Mouse (Mus musculus): ENCODE measurements around the gene Plekhh2. TPM values are rescaled to one million over a fixed set of nuclear protein-coding genes. Genes with fewer than 3 reads are reported as not detected.

The Plekhh2 gene
- total and polyA plus RNA-seq, 2 experiments: 0.46 to 0.65 TPM

DNA sequence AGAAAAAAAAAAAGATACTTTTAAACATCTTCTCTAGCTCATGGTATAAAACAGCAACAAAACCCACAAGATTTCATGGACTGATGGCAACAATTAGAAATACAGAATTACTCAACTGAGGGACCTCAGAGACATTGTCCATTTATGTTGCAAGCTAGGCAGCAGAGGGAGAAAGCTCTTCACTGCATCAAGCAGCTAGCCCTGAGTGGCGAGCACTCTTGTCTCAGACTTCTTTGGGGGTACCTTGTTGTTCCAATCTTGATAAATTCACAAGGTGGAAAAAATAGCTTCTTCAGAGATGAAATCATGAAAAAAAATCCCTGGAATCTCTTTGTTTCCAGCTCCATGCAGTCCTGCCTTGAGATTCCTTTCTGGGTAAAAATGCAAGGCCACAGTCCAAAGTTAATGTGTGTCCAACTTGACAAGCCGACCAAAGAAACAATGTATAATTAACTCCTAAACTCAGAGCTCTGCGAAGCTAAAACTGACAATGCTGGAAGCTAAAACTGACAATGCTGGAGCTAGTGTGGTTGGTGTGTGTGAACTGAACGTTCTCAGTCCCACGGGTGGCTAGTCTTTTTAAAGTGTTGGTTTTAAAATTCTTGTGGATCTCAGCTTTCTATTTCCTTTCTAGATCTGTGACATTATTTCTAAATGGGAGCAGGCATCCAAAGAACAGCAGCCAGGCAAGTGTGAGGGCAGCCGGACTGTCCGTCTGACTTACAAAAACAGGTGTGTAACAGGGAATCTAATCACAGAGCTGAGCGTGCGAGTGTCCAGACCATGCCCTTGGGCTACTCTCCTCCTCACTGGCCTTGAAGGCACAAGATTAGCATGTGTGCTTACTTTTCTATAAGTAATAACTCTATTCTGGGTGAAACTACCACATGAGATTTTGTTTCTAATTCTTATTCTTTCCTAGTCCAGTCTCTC, 88.6 kb downstream of the Plekhh2 start:
- H3K4me3 ChIP-seq (ENCODE audit: insufficient read depth, low read depth, low read length): no peak overlapping the region
- no peak for DNase-seq (ENCODE audit: extremely low read depth, low read depth, low spot score)
- H3K4me1 ChIP-seq (ENCODE audit: control insufficient read depth, insufficient read depth, low read length): no peaks in the 10 kb centered on the region; the same call in 1 of the 2 replicates
- H3K36me3 ChIP-seq (ENCODE audit: control insufficient read depth, insufficient read depth, low read length): no peaks in the 10 kb centered on the region
- H3K27me3 ChIP-seq (ENCODE audit: control insufficient read depth, insufficient read depth, low read length): no peaks in the 10 kb centered on the region
- no peak overlapping the region for H3K27ac ChIP-seq (replicated peaks; ENCODE audit: insufficient read depth, low read depth, low read length)
- no peak overlapping the region for H3K9ac ChIP-seq (ENCODE audit: low read depth, low read length)
- 62% methylated on average over 9 of the region's 9 CpGs for WGBS
- no peaks in the 10 kb centered on the region for H3K79me2 ChIP-seq (ENCODE audit: control insufficient read depth, insufficient read depth, low read length)
- TF ChIP-seq POLR2A (IDR thresholded peaks at IDR 0.05; ENCODE audit: extremely low read depth, insufficient read depth, low read length) (no peak), CTCF (IDR thresholded peaks at IDR 0.05; ENCODE audit: low read depth, low read length) (no peak)

DNA sequence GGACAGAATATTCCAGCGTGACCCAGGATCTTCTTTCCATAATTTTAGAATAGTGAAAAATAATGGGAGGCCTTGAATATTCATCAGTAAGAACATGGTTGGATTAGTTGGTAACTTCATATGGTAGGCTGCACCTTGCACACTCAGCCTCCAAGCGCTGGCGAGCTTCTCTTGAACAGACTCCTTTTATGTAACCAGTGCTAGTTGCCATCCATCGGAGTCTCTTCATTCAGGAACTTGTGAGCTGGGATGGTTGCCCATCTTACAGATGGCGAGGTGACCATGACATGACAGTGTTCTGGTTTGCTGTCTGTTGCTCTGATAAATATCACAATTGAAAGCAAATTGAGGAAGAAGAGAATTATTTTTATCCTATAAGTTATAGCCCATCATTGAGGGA, 90.1 kb downstream of the Plekhh2 start:
- no peaks in the 10 kb centered on the region for H3K79me2 ChIP-seq (ENCODE audit: control insufficient read depth, insufficient read depth, low read length)
- no peak overlapping the region for H3K9ac ChIP-seq (ENCODE audit: low read depth, low read length)
- no peak overlapping the region for H3K27ac ChIP-seq (replicated peaks; ENCODE audit: insufficient read depth, low read depth, low read length)
- H3K27me3 ChIP-seq (ENCODE audit: control insufficient read depth, insufficient read depth, low read length): no peaks in the 10 kb centered on the region
- H3K4me3 ChIP-seq (ENCODE audit: insufficient read depth, low read depth, low read length): no peak overlapping the region
- H3K36me3 ChIP-seq (ENCODE audit: control insufficient read depth, insufficient read depth, low read length): no peaks in the 10 kb centered on the region
- WGBS: 96% methylated on average over 5 of the region's 5 CpGs
- H3K4me1 ChIP-seq (ENCODE audit: control insufficient read depth, insufficient read depth, low read length): no peaks in the 10 kb centered on the region
- DNase-seq (ENCODE audit: extremely low read depth, low read depth, low spot score): no peak
- no peak for TF ChIP-seq CTCF (IDR thresholded peaks at IDR 0.05; ENCODE audit: low read depth, low read length)
- no peak for TF ChIP-seq POLR2A (IDR thresholded peaks at IDR 0.05; ENCODE audit: extremely low read depth, insufficient read depth, low read length)

DNA sequence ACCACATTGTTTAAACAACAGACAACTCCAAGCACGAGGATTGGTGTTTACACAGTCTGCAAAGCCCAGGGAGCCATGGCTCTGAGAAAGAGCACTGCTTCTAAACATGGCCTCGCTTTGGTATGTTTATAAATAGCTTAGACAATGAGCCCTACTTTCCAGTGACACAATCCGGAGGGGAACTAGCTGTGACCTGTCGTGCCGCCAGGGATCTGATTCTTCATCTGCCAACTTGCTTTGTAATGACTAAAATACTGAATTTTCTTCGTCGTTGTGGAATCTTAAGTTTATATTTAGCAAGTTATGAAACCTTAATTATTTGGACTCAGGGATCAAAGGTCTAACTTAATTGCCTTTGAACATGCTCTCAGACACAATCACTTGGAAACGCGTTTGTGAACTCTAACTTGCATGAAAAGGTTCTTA, 91.5 kb downstream of the Plekhh2 start:
- no peaks in the 10 kb centered on the region for H3K4me1 ChIP-seq (ENCODE audit: control insufficient read depth, insufficient read depth, low read length)
- TF ChIP-seq CTCF (IDR thresholded peaks at IDR 0.05; ENCODE audit: low read depth, low read length) (no peak), POLR2A (IDR thresholded peaks at IDR 0.05; ENCODE audit: extremely low read depth, insufficient read depth, low read length) (no peak)
- H3K36me3 ChIP-seq (ENCODE audit: control insufficient read depth, insufficient read depth, low read length): no peaks in the 10 kb centered on the region
- peak; percentile 21 for DNase-seq (ENCODE audit: extremely low read depth, low read depth, low spot score)
- no peak overlapping the region for H3K27ac ChIP-seq (replicated peaks; ENCODE audit: insufficient read depth, low read depth, low read length)
- no peak overlapping the region for H3K9ac ChIP-seq (ENCODE audit: low read depth, low read length)
- no peaks in the 10 kb centered on the region for H3K79me2 ChIP-seq (ENCODE audit: control insufficient read depth, insufficient read depth, low read length)
- no peak overlapping the region for H3K4me3 ChIP-seq (ENCODE audit: insufficient read depth, low read depth, low read length)
- 39% methylated on average over 9 of the region's 9 CpGs for WGBS
- no peaks in the 10 kb centered on the region for H3K27me3 ChIP-seq (ENCODE audit: control insufficient read depth, insufficient read depth, low read length)

DNA sequence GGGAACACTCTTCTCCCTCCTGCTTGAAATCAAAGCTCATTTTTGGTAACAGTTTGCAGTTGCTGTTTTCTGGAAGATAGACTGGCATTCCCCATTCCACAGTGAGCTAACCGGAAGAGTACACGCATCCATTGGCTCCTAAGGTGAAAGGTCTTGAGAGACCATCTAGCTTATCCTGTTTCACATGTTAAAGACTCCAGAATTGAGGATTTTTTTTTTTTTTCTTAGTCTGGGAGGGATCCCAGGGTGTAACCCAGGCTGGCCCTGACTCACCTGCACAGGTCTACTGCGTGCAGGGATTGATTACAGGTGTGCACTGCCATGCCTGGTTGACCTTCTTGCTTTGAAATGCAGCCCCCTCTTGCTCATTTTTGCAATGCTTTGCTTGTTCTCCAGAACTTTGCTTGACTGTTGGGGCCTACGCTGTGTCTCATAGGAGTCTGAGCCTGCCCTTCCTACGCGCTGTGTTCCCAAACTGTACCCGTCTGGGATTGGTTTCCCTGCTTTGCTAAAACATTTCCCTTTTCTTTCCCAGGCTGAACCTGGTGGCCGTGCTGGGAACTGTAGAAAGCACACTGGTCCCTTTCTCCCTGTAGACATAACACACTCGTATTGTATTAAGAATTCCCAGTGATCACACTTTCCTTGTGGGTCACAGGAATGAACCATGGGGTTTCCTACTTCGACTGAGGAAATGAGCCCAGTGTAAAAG, 92.2 kb downstream of the Plekhh2 start:
- no peaks in the 10 kb centered on the region for H3K36me3 ChIP-seq (ENCODE audit: control insufficient read depth, insufficient read depth, low read length)
- H3K27me3 ChIP-seq (ENCODE audit: control insufficient read depth, insufficient read depth, low read length): no peaks in the 10 kb centered on the region
- no peak overlapping the region for H3K9ac ChIP-seq (ENCODE audit: low read depth, low read length)
- no peak for DNase-seq (ENCODE audit: extremely low read depth, low read depth, low spot score)
- TF ChIP-seq CTCF (IDR thresholded peaks at IDR 0.05; ENCODE audit: low read depth, low read length) (no peak), POLR2A (IDR thresholded peaks at IDR 0.05; ENCODE audit: extremely low read depth, insufficient read depth, low read length) (no peak)
- no peak overlapping the region for H3K4me3 ChIP-seq (ENCODE audit: insufficient read depth, low read depth, low read length)
- H3K79me2 ChIP-seq (ENCODE audit: control insufficient read depth, insufficient read depth, low read length): no peaks in the 10 kb centered on the region
- 90% methylated on average over 10 of the region's 10 CpGs for WGBS
- no peak overlapping the region for H3K27ac ChIP-seq (replicated peaks; ENCODE audit: insufficient read depth, low read depth, low read length)
- H3K4me1 ChIP-seq (ENCODE audit: control insufficient read depth, insufficient read depth, low read length): no peaks in the 10 kb centered on the region

DNA sequence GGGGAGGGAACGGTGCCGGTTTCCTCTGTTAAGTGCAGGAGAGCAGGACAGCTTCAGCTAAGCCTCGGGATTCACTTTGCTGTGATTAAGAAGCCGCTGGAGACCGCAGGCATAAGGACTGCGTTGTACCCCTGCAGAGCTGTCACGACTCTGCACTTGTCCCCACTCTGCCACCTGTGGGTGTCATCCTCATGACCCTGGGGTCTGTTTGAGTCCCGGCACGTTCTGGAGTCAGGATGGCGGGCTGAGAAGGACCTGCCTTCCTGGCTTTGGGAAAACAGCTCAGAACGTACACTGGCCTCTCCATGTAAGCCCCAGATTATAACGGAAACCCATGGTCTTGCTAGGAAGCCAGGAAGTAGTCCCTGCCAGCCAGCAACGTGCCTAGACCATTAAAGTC, 95.3 kb downstream of the Plekhh2 start:
- 60% methylated on average over 13 of the region's 13 CpGs for WGBS
- Histone ChIP-seq H3K4me3 (ENCODE audit: insufficient read depth, low read depth, low read length) (no peak overlapping the region), H3K27ac (replicated peaks; ENCODE audit: insufficient read depth, low read depth, low read length) (no peak overlapping the region), H3K79me2 (ENCODE audit: control insufficient read depth, insufficient read depth, low read length) (no peaks in the 10 kb centered on the region), H3K9ac (ENCODE audit: low read depth, low read length) (no peak overlapping the region), H3K4me1 (ENCODE audit: control insufficient read depth, insufficient read depth, low read length) (no peaks in the 10 kb centered on the region), H3K36me3 (ENCODE audit: control insufficient read depth, insufficient read depth, low read length) (no peaks in the 10 kb centered on the region), H3K27me3 (ENCODE audit: control insufficient read depth, insufficient read depth, low read length) (no peaks in the 10 kb centered on the region)
- no peak for TF ChIP-seq POLR2A (IDR thresholded peaks at IDR 0.05; ENCODE audit: extremely low read depth, insufficient read depth, low read length)
- TF ChIP-seq CTCF (IDR thresholded peaks at IDR 0.05; ENCODE audit: low read depth, low read length): no peak
- no peak for DNase-seq (ENCODE audit: extremely low read depth, low read depth, low spot score)

All from liver, adult 2 months (tissue).